Mouse (Mus musculus) midbrain, embryonic 10.5 days (tissue): ENCODE results near the gene Lig3. TPM values are rescaled to one million over a fixed set of nuclear protein-coding genes. Genes with fewer than 3 reads are reported as not detected.

ENCODE experiments used
- DNase-seq: peaks from one replicate; pipeline ENCODE4 v3.0.0-alpha.2; 2017; ENCODE audit warnings: low spot score
- H3K27ac ChIP-seq: fragments of 300-500 bp; sonication (generic); replicated peaks from 2 replicates; pipeline ENCODE4 v1.5.1; 2016; ENCODE audit warnings: mild to moderate bottlenecking
- H3K27me3 ChIP-seq: fragments of 300-500 bp; sonication (generic); 2 replicates; pipeline ENCODE4 v1.6.1; 2016; ENCODE audit warnings: low read depth, mild to moderate bottlenecking; ENCODE audit not compliant: poor library complexity, severe bottlenecking
- H3K36me3 ChIP-seq: fragments of 300-500 bp; sonication (generic); 2 replicates; pipeline ENCODE4 v1.6.1; 2016; ENCODE audit warnings: mild to moderate bottlenecking, moderate library complexity
- H3K4me1 ChIP-seq: fragments of 300-500 bp; sonication (generic); 2 replicates; pipeline ENCODE4 v1.6.1; 2016
- H3K4me3 ChIP-seq: fragments of 300-500 bp; sonication (generic); 2 replicates; pipeline ENCODE4 v1.5.1; 2016; ENCODE audit warnings: mild to moderate bottlenecking, moderate library complexity
- H3K9me3 ChIP-seq: fragments of 300-500 bp; sonication (generic); replicated peaks from 2 replicates; pipeline ENCODE4 v1.6.1; 2016; ENCODE audit warnings: mild to moderate bottlenecking
- WGBS: fragments of 180-500 bp; shearing (Covaris S2); methylation state at CpG from one replicate; pipeline ENCODE4 v1.1.7; 2016; 5-methylcytosine and 5-hydroxymethylcytosine counted together
- polyA plus RNA-seq: library from polyadenylated mRNA; unstranded; fragments of >200 nt; fragmentation: Nextera tagmentation; extraction: Ambion mirVana; gene quantifications from 2 replicates; pipeline ENCODE4 v1.2.1, GENCODE M21; 2016

Lig3 gene
- polyA plus RNA-seq, 1 experiment from 2014 or later = 41.1 TPM

GRCm38 (mm10) chr11:82852958-82853357 lies 72.0 kb downstream of the Lig3 start:
- H3K27me3 ChIP-seq = no peaks in the 10 kb centered on the region
- 87% methylated on average over 7 of the region's 7 CpGs for WGBS
- H3K4me1 ChIP-seq = peaks cover 22% of the 10 kb centered on the region
- no peak for DNase-seq
- no peaks in the 10 kb centered on the region for H3K9me3 ChIP-seq
- no peak overlapping the region for H3K27ac ChIP-seq
- no peaks in the 10 kb centered on the region for H3K36me3 ChIP-seq
- no peak overlapping the region for H3K4me3 ChIP-seq

Other genes starting within 250 kb of the Lig3 start
- 0.22 and 0.39 TPM in 2 replicates for gene Cct6b, start 16.8 kb upstream of the Lig3 start, polyA plus RNA-seq
- 33.3 and 37.6 TPM in 2 replicates for gene Zfp830, start 16.8 kb upstream of the Lig3 start, polyA plus RNA-seq
- gene Rffl, start 90.1 kb downstream of the Lig3 start, polyA plus RNA-seq = 11.5 and 12.0 TPM in 2 replicates
- 16.3 and 17.2 TPM in 2 replicates for gene Rad51d, start 109.5 kb downstream of the Lig3 start, polyA plus RNA-seq
- 0.28 and 0.34 TPM in 2 replicates for gene Fndc8, start 111.0 kb downstream of the Lig3 start, polyA plus RNA-seq
- gene Nle1, start 127.3 kb downstream of the Lig3 start, polyA plus RNA-seq = 40.3 and 40.4 TPM in 2 replicates
- gene Unc45b, start 129.4 kb downstream of the Lig3 start, polyA plus RNA-seq = 0.26 and 0.30 TPM in 2 replicates
- 0.11 and 0.22 TPM in 2 replicates for gene Slfn5, start 170.2 kb downstream of the Lig3 start, polyA plus RNA-seq
- 7.4 and 9.3 TPM in 2 replicates for gene Slfn9, start 210.7 kb downstream of the Lig3 start, polyA plus RNA-seq
- 0.19 and 0.24 TPM in 2 replicates for gene Slfn8, start 239.7 kb downstream of the Lig3 start, polyA plus RNA-seq